Mouse (Mus musculus) gastrocnemius, adult 2 months (tissue): ENCODE measurements around the gene Nanos1. TPM values are rescaled to one million over a fixed set of nuclear protein-coding genes. Genes with fewer than 3 reads are reported as not detected.

ENCODE experiments used
- DNase-seq: peaks from one replicate; pipeline ENCODE4 v3.0.0; 2022
- H3K27ac ChIP-seq: fragments of 200-600 bp; 2 replicates; pipeline ENCODE4 v1.8.1; 2022; ENCODE audit warnings: mild to moderate bottlenecking
- H3K4me3 ChIP-seq: fragments of 200-600 bp; 2 replicates; pipeline ENCODE4 v1.8.1; 2022; ENCODE audit warnings: mild to moderate bottlenecking, moderate library complexity
- CTCF ChIP-seq: fragments of 200-600 bp; IDR thresholded peaks from 2 replicates; pipeline ENCODE4 v1.8.1; 2022; ENCODE audit warnings: antibody characterized with exemption, mild to moderate bottlenecking, moderate library complexity
- intact Hi-C: fragments of 180-260 bp; cut with DNase I; formaldehyde crosslinking; loops from one replicate; pipeline ENCODE4 v1.15.1; 2025
- total RNA-seq, 2 experiments: library from RNA; stranded (reverse); gene quantifications; 2 replicates each; pipeline ENCODE4 v1.2.3; 2021

Nanos1 gene
- total RNA-seq, 2 experiments from 2014 or later = 0.08 TPM; not detected in 1

DNA sequence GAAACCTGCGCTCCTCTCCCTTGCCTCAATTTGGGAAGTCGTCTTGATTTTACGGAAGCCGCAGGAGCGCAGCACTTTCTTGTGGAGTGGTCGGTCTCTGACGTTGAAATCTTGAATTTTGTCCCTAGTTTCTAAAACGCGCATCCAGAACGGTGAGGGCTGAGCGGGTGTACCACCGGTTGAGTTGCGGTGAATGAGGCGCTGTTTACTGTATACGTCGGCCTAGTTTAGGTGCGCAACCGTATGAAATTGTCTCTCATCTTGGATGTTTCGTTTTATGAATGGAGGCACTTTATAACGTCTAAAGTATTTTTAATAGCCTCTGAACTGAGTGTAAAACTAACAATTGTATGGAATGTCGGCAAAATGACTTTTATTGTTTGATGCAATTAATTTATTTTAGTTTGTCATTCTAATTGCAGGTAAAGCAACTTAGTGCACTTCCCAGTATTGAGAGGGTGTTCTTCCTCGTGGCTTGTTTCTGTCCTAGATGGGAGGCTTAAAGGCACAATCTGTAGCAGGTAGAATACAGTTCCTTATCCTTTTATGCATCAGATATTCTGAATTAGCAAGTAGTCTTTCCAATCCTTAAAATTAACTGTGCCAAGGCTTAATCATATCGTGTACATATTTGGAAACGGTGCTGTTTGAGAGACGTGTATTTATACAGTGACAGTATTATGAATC is 1.5 kb downstream of the Nanos1 start:
- no peak for TF ChIP-seq CTCF
- peak overlapping the region; percentile 88 for H3K4me3 ChIP-seq
- no peak overlapping the region for H3K27ac ChIP-seq
- intact Hi-C loops = no loop called here
- no peak for DNase-seq

DNA sequence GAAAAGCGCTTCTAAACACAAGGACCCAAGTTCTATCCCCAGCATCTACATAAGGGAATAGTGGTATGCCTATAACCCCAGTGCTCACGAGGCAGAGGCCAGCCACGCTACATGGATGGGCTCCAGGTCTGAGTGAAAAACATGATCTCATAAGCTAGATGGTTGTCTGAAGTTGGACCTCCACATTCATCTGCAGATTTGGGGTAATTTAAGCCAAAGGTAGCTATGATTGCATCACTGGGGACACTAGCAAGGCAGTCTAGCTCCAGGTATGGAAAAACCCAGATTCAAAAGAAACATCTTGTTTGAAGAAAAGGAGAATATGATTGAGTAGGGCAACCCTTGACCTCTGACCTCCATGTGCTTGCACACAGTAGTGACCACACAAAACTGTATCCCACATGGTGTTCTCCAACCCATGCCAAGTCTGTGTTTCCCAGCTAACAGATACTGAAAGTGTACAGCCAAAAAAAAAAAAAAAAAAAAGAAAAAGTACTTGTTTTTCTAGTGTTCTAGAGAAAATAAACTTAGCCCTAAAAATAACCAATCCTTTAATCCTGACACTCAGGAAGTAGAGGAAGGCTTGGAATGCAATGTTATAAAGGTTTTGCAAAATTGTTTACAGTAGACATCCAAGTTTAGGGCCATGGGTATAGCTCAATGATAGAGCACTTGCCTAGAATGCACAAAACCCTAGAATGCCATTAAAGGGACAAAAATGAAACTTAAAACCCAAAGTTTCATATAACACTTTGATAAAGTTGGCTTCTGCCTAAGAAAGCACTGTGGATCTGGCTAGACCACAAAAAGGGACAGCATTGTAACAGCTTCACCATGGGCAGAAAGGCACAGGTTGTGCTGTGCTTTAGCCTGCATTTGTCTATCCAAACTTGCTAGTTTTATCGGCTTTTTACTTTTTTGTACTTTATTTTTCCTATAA is 3.4 kb downstream of the Nanos1 start:
- DNase-seq = no peak
- H3K27ac ChIP-seq = no peak overlapping the region
- no peak overlapping the region for H3K4me3 ChIP-seq
- no peak for TF ChIP-seq CTCF
- intact Hi-C loops = no loop called here

DNA sequence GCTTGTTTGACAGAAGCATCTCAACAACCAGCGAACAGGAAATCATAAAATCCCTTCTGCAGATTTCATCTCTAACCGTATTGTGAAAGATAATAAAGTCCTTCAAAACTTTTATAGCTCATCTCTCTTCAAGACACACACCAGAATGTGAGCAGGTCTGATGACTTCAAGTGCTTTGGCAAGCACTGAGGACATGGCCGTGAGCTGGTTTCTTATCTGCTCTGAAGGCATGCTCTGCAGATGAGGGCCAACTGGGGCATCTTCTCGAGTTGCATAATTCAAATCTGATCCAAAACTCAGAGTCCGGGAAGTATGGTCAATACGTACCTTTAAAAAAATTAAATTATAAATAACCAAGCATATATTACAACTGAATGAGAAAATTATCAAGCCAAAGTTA is 17.6 kb downstream of the Nanos1 start:
- no peak for TF ChIP-seq CTCF
- no peak overlapping the region for H3K27ac ChIP-seq
- no peak for DNase-seq
- intact Hi-C loops = no loop called here
- no peak overlapping the region for H3K4me3 ChIP-seq

- DNase-seq = no peak
- Histone ChIP-seq H3K27ac (no peak overlapping the region), H3K4me3 (no peak overlapping the region)
- TF ChIP-seq CTCF = no peak
- intact Hi-C loops = loop anchor here (5.0 to 10.0 kb wide), 2 partner anchors 35 to 197 kb away; partner anchors contain the start of gene Cacul1
These were observed 26.2 kb downstream of the Nanos1 start for GRCm38 (mm10) chr19:60782034-60782433.

GRCm38 (mm10) chr19:60784712-60785111 is 28.9 kb downstream of the Nanos1 start:
- TF ChIP-seq CTCF = no peak
- Histone ChIP-seq H3K27ac (no peak overlapping the region), H3K4me3 (no peak overlapping the region)
- no peak for DNase-seq
- intact Hi-C loops = loop anchor here (5.0 to 10.0 kb wide), 2 partner anchors 33 to 200 kb away; partner anchors contain the start of gene Cacul1

DNA sequence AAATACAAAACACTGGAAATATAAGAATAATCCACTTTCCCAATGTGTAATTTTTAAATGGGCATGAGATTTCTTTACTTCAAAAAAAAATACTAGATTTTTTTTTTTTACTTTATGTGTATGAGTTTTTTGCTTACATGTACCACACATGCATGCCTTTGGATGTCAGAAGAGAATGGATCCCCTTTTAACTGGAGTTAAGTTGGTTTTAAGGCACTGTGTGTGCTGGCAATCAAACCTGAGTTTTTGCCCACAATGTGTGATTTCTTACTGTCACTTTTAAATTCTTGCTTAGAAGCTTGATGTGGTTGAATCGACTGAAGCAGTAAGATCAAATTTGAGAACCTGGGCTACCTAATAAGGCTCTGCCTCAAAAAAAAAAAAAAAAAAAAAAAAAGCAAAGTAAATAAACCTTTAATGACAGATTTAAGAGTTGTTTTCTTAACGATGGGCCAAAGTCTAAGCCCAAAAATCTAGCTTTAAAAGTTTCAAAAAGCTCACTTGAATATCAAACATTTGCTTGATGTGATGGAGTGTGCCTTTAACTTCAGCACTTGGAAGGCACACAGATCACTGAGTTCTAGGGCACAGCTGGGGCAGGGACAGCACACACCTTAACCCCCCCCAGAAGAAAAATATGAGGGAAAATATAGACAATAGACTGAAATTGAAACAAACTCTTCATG is 31.8 kb downstream of the Nanos1 start:
- DNase-seq = no peak
- intact Hi-C loops = loop anchor here (10.0 kb wide), 1 partner anchor 203 kb away; the partner anchor contains the start of gene Cacul1
- peak overlapping the region; percentile 80; the same call in 1 of the 2 replicates for H3K4me3 ChIP-seq
- no peak for TF ChIP-seq CTCF
- no peak overlapping the region for H3K27ac ChIP-seq

- TF ChIP-seq CTCF = no peak
These were observed 32.6 kb downstream of the Nanos1 start for GRCm38 (mm10) chr19:60788214-60788960.

DNA sequence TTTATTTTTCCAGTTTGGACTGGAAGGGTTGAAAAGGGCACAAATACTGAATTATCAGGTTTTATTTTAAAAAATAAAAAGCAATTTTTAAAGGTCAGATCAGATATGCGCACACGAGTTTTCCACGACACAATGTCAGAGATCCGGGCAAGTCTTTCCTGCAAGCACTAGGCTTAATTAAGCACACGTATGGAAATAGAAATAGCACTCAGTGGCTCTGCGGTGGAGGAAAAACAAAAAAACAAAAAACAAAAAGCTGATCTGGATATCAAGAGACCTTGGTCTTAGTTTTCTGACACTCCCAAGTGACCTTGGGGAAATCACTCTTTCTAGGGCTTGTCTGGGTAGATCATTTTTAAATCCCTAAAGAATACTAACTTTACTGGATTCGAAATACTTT is 33.7 kb downstream of the Nanos1 start:
- Histone ChIP-seq H3K27ac (peak overlapping the region; percentile 98), H3K4me3 (peak overlapping the region; percentile 80)
- DNase-seq = no peak
- intact Hi-C loops = loop anchor here (10.0 kb wide), 1 partner anchor 205 kb away; the partner anchor contains the start of gene Cacul1
- TF ChIP-seq CTCF = no peak

More at GRCm38 (mm10) chr19:60788214-60788960, 32.6 kb downstream of the Nanos1 start:
- H3K27ac ChIP-seq = peak overlapping the region; percentile 98; the same call in 1 of the 2 replicates
- no peak for DNase-seq
- intact Hi-C loops = loop anchor here (10.0 kb wide), 1 partner anchor 204 kb away; the partner anchor contains the start of gene Cacul1
- H3K4me3 ChIP-seq = peak overlapping the region; percentile 80

- intact Hi-C loops = loop anchor here (2.0 to 10.0 kb wide), 2 partner anchors 21 to 205 kb away; partner anchors contain the start of genes Cacul1 and Fam45a
- no peak for TF ChIP-seq CTCF
- DNase-seq = peak; percentile 74
- H3K4me3 ChIP-seq = peak overlapping the region; percentile 80
- peak overlapping the region; percentile 98 for H3K27ac ChIP-seq
These were observed 34.2 kb downstream of the Nanos1 start for GRCm38 (mm10) chr19:60789919-60790506.

DNA sequence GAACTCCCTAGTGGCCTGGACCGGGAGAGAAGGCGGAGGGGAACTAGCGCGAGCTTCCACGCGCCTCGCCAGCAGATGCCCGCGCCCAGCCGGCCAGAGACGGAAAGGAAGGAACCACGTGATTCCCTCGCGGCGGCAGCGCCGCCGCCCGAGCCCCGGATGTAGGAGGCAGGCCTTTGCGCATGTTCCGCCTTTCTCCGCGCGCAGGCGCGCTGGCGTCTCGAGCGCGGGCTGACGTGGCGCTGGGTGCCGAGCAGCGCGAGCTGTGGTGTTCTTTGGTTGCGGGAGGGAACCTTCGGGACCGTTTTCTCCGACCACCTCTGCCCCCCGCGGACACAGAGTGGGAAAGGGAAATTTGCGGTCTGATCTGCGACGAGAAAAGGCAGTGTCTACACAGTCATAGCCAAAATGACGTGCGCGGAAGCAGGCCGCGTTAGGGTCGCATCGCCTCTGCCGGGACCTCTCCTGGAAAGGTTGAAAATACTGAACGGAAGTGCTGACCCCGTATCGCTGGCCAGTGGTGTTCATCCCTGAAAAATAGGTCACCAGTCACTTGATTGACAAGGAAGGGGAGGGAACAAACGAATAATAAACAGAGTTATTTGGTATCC is 34.9 kb downstream of the Nanos1 start, which contains the start of gene Eif3a:
TSS of gene Eif3a (minus strand) at position 108 of the 611 bp plus-strand sequence.
- TF ChIP-seq CTCF = no peak
- intact Hi-C loops = loop anchor here (2.0 kb wide), 1 partner anchor 20 kb away; the partner anchor contains the start of gene Fam45a

GRCm38 (mm10) chr19:60791164-60791563 is 35.4 kb downstream of the Nanos1 start:
- intact Hi-C loops = loop anchor here (2.0 kb wide), 1 partner anchor 20 kb away; the partner anchor contains the start of gene Fam45a
- H3K27ac ChIP-seq = peak overlapping the region; percentile 98
- no peak for DNase-seq
- TF ChIP-seq CTCF = no peak
- peak overlapping the region; percentile 80 for H3K4me3 ChIP-seq

More for the DNA sequence above, 34.9 kb downstream of the Nanos1 start, which contains the start of gene Eif3a:
- peak; percentile 97 for DNase-seq
- peak within 1 kb of the TSS; percentile 80 for H3K4me3 ChIP-seq
- H3K27ac ChIP-seq = peak within 1 kb of the TSS; percentile 98
